Mouse (Mus musculus) G1E (cell line): Measurements from ENCODE around the gene Nckap5.

ENCODE experiments used
- CTCF ChIP-seq: IDR thresholded peaks from 2 replicates; pipeline ENCODE4 v1.5.1; 2012; ENCODE audit warnings: low read depth, low read length, inconsistent platforms, mixed read lengths
- POLR2AphosphoS5 ChIP-seq: IDR thresholded peaks from 2 replicates; pipeline ENCODE4 v1.6.1; 2012; ENCODE audit warnings: low read depth, low read length, inconsistent platforms; ENCODE audit not compliant: insufficient replicate concordance

- TF ChIP-seq CTCF (no peak), POLR2AphosphoS5 (no peak)
Observed at GRCm38 (mm10) chr1:126094346-126094745, 736.3 kb downstream of the Nckap5 start.
